Mouse (Mus musculus): Measurements from ENCODE around the gene Rnasek. TPM values are rescaled to one million over a fixed set of nuclear protein-coding genes. Genes with fewer than 3 reads are reported as not detected.

The Rnasek gene
- polyA plus RNA-seq, 1 experiment from 2014 or later = 207 TPM

DNA sequence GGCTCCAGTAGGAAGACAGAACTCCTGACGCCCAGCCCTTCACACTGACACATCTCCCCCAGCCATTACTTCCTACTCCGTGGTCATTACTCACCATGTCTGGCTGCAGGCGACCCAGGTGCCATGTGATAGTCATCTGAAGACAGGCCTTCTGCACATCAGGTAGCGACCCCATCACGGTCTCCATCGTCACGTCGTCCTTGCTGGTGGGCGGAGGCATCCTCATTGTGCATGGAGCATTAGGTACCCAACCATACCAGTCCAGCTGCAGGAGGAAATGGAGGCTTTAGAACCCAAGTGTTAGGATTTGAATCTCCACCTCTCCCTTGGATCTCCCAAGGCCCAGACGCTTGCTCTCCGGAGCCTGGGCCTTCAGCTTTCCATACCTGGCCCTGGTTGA is 2.9 kb upstream of the Rnasek start:
- Histone ChIP-seq H3K4me3 (replicated peaks; ENCODE audit: low read length) (no peak overlapping the region), H3K27me3 (ENCODE audit: control insufficient read depth, insufficient read depth, low read length) (no peaks in the 10 kb centered on the region), H3K9ac (ENCODE audit: low read length) (no peak overlapping the region), H3K27ac (ENCODE audit: low read length) (no peak overlapping the region), H3K36me3 (ENCODE audit: control insufficient read depth, insufficient read depth, low read length) (no peaks in the 10 kb centered on the region), H3K4me1 (ENCODE audit: control insufficient read depth, insufficient read depth, low read length) (peaks cover 13% of the 10 kb centered on the region), H3K9me3 (replicated peaks; ENCODE audit: control insufficient read depth, low read length) (no peaks in the 10 kb centered on the region), H3K4me2 (ENCODE audit: low read depth, low read length) (no peak overlapping the region)
- no peak for ATAC-seq (ENCODE audit: insufficient read depth, low FRiP score)
- WGBS = 66% methylated on average over 11 of the region's 11 CpGs

GRCm38 (mm10) chr11:70238591-70239440 is 826 bp downstream of the Rnasek start:
- Histone ChIP-seq H3K9me3 (replicated peaks; ENCODE audit: control insufficient read depth, low read length) (no peaks in the 10 kb centered on the region), H3K4me2 (ENCODE audit: low read depth, low read length) (peak overlapping the region; percentile 98), H3K9ac (ENCODE audit: low read length) (peak overlapping the region; percentile 91), H3K4me1 (ENCODE audit: control insufficient read depth, insufficient read depth, low read length) (peaks cover 17% of the 10 kb centered on the region), H3K36me3 (ENCODE audit: control insufficient read depth, insufficient read depth, low read length) (no peaks in the 10 kb centered on the region), H3K27ac (ENCODE audit: low read length) (peak overlapping the region; percentile 94), H3K27me3 (ENCODE audit: control insufficient read depth, insufficient read depth, low read length) (no peaks in the 10 kb centered on the region), H3K4me3 (replicated peaks; ENCODE audit: low read length) (peak overlapping the region; percentile 86)
- no peak for ATAC-seq (ENCODE audit: insufficient read depth, low FRiP score)
- 11% methylated on average over 23 of the region's 23 CpGs for WGBS

GRCm38 (mm10) chr11:70237457-70238167 is 2.0 kb downstream of the Rnasek start, which contains the start of gene 0610010K14Rik:
Gene 0610010K14Rik, minus strand, starts transcription at chr11:70237914.
- peak within 1 kb of the TSS; percentile 98 for H3K4me2 ChIP-seq (ENCODE audit: low read depth, low read length)
- peaks cover 17% of the 10 kb centered on the region for H3K4me1 ChIP-seq (ENCODE audit: control insufficient read depth, insufficient read depth, low read length)
- ATAC-seq (ENCODE audit: insufficient read depth, low FRiP score) = peak; percentile 95
- no peaks in the 10 kb centered on the region for H3K36me3 ChIP-seq (ENCODE audit: control insufficient read depth, insufficient read depth, low read length)
- peak within 1 kb of the TSS; percentile 94 for H3K27ac ChIP-seq (ENCODE audit: low read length)
- H3K9me3 ChIP-seq (replicated peaks; ENCODE audit: control insufficient read depth, low read length) = no peaks in the 10 kb centered on the region
- H3K27me3 ChIP-seq (ENCODE audit: control insufficient read depth, insufficient read depth, low read length) = no peaks in the 10 kb centered on the region
- H3K9ac ChIP-seq (ENCODE audit: low read length) = peak within 1 kb of the TSS; percentile 91
- H3K4me3 ChIP-seq (replicated peaks; ENCODE audit: low read length) = peak within 1 kb of the TSS; percentile 86
- WGBS = under 1% methylated on average over 69 of the region's 70 CpGs

DNA sequence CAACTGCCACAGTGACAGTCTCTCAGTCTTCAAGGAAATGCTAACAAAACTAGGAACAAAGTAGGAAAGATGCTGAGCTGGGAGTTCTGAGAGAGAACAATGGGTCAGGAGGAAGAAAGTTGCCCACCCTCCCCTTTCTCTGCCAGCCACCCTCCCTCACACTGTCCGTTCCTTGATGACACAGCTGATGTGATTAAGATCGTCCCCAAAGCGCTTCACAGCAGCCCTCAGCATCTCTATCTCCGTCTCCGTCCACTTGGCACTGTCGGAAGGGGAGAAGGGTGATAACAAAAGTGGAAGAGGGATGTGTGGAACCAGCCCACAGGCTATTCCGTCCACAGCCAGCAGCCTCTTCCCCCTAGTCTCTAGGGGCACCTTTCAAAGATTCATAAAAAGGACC is 2.9 kb downstream of the Rnasek start:
- Histone ChIP-seq H3K4me1 (ENCODE audit: control insufficient read depth, insufficient read depth, low read length) (peaks cover 17% of the 10 kb centered on the region), H3K27me3 (ENCODE audit: control insufficient read depth, insufficient read depth, low read length) (no peaks in the 10 kb centered on the region), H3K27ac (ENCODE audit: low read length) (peak overlapping the region; percentile 94), H3K36me3 (ENCODE audit: control insufficient read depth, insufficient read depth, low read length) (no peaks in the 10 kb centered on the region), H3K9me3 (replicated peaks; ENCODE audit: control insufficient read depth, low read length) (no peaks in the 10 kb centered on the region), H3K4me2 (ENCODE audit: low read depth, low read length) (peak overlapping the region; percentile 98), H3K4me3 (replicated peaks; ENCODE audit: low read length) (peak overlapping the region; percentile 86), H3K9ac (ENCODE audit: low read length) (peak overlapping the region; percentile 82)
- no peak for ATAC-seq (ENCODE audit: insufficient read depth, low FRiP score)
- 45% methylated on average over 7 of the region's 7 CpGs for WGBS

DNA sequence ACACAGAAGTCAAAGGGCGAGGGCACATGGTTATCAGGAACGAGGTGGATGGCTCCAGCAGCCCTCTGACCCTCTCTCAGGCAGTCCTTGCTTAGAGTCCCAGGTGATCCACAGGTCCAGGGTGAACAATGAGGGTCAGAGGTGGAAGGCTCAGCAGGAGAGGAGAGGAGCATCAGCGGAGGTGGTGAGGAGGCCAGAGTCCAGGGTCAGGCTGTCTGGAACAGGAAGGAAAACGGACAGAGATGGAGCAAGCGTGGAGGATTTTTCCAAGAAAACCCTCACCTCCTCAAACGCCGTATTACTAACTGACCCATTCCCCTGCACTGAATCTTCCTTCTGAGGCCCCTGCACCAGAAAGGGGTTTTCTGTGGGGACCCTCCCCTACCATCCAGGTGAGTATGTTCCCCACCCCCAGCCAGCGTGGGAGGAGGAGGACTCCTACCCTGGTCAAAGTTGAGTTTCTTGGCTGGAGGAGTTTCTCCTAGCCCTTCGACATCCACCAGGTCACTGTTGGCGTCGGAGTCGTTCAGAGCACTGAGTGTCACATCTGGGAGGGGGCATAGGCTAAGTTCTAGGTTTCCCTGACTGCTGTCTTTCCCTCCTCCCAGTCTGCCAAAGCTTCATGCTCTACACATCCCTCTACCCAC is 4.3 kb downstream of the Rnasek start:
- Histone ChIP-seq H3K4me3 (replicated peaks; ENCODE audit: low read length) (no peak overlapping the region), H3K27ac (ENCODE audit: low read length) (no peak overlapping the region), H3K27me3 (ENCODE audit: control insufficient read depth, insufficient read depth, low read length) (no peaks in the 10 kb centered on the region), H3K9me3 (replicated peaks; ENCODE audit: control insufficient read depth, low read length) (no peaks in the 10 kb centered on the region), H3K9ac (ENCODE audit: low read length) (no peak overlapping the region), H3K4me2 (ENCODE audit: low read depth, low read length) (no peak overlapping the region), H3K4me1 (ENCODE audit: control insufficient read depth, insufficient read depth, low read length) (peaks cover 19% of the 10 kb centered on the region), H3K36me3 (ENCODE audit: control insufficient read depth, insufficient read depth, low read length) (no peaks in the 10 kb centered on the region)
- WGBS = 92% methylated on average over 12 of the region's 12 CpGs
- no peak for ATAC-seq (ENCODE audit: insufficient read depth, low FRiP score)

- H3K4me1 ChIP-seq (ENCODE audit: control insufficient read depth, insufficient read depth, low read length) = peaks cover 16% of the 10 kb centered on the region
- H3K4me2 ChIP-seq (ENCODE audit: low read depth, low read length) = no peak overlapping the region
- ATAC-seq (ENCODE audit: insufficient read depth, low FRiP score) = no peak
- H3K27me3 ChIP-seq (ENCODE audit: control insufficient read depth, insufficient read depth, low read length) = 0 out of 2 replicates have a peak, but pooled peaks cover 4% of the 10 kb centered on the region
- no peak overlapping the region for H3K4me3 ChIP-seq (replicated peaks; ENCODE audit: low read length)
- H3K9me3 ChIP-seq (replicated peaks; ENCODE audit: control insufficient read depth, low read length) = no peaks in the 10 kb centered on the region
- no peak overlapping the region for H3K27ac ChIP-seq (ENCODE audit: low read length)
- no peak overlapping the region for H3K9ac ChIP-seq (ENCODE audit: low read length)
- 80% methylated on average over 8 of the region's 8 CpGs for WGBS
- H3K36me3 ChIP-seq (ENCODE audit: control insufficient read depth, insufficient read depth, low read length) = no peaks in the 10 kb centered on the region
These were observed 5.1 kb downstream of the Rnasek start for GRCm38 (mm10) chr11:70234497-70234896.

DNA sequence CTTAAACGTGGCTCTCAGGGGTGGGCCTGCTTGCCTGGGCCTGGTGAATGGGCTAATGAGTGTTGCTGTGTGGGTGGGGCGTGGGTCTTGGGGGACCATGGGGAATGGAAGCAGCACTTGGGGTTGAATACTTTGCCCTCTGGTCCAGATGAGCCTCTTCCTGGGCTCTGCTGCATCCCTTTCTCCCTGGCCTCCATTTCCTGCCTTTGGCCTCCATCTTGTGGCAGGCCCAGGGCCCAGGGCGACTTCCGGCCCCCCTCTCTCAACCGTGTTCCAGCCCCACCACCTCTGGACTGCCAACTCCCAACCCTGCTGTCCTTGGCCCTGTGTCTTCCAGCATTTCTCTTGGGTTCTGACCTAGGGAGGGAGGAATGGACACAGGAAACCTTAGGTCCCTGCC is 5.6 kb downstream of the Rnasek start:
- no peaks in the 10 kb centered on the region for H3K36me3 ChIP-seq (ENCODE audit: control insufficient read depth, insufficient read depth, low read length)
- H3K27me3 ChIP-seq (ENCODE audit: control insufficient read depth, insufficient read depth, low read length) = 0 out of 2 replicates have a peak, but pooled peaks cover 6% of the 10 kb centered on the region
- no peak for ATAC-seq (ENCODE audit: insufficient read depth, low FRiP score)
- peaks cover 16% of the 10 kb centered on the region for H3K4me1 ChIP-seq (ENCODE audit: control insufficient read depth, insufficient read depth, low read length)
- no peak overlapping the region for H3K27ac ChIP-seq (ENCODE audit: low read length)
- no peaks in the 10 kb centered on the region for H3K9me3 ChIP-seq (replicated peaks; ENCODE audit: control insufficient read depth, low read length)
- H3K9ac ChIP-seq (ENCODE audit: low read length) = no peak overlapping the region
- WGBS = 58% methylated on average over 5 of the region's 5 CpGs
- no peak overlapping the region for H3K4me3 ChIP-seq (replicated peaks; ENCODE audit: low read length)
- H3K4me2 ChIP-seq (ENCODE audit: low read depth, low read length) = no peak overlapping the region; the same call in 1 of the 2 replicates

GRCm38 (mm10) chr11:70233016-70233415 is 6.6 kb downstream of the Rnasek start:
- H3K27me3 ChIP-seq (ENCODE audit: control insufficient read depth, insufficient read depth, low read length) = peaks cover 8% of the 10 kb centered on the region; the same call in 1 of the 2 replicates
- peak overlapping the region; percentile 48 for H3K4me3 ChIP-seq (replicated peaks; ENCODE audit: low read length)
- H3K9ac ChIP-seq (ENCODE audit: low read length) = peak overlapping the region; percentile 79
- ATAC-seq (ENCODE audit: insufficient read depth, low FRiP score) = no peak
- 29% methylated on average over 8 of the region's 8 CpGs for WGBS
- peak overlapping the region; percentile 63 for H3K4me2 ChIP-seq (ENCODE audit: low read depth, low read length)
- H3K9me3 ChIP-seq (replicated peaks; ENCODE audit: control insufficient read depth, low read length) = no peaks in the 10 kb centered on the region
- no peaks in the 10 kb centered on the region for H3K36me3 ChIP-seq (ENCODE audit: control insufficient read depth, insufficient read depth, low read length)
- peaks cover 17% of the 10 kb centered on the region; the same call in 1 of the 2 replicates for H3K4me1 ChIP-seq (ENCODE audit: control insufficient read depth, insufficient read depth, low read length)
- 0 out of 2 replicates have a peak overlapping the region, but pooled peaks have one; percentile 8 for H3K27ac ChIP-seq (ENCODE audit: low read length)

Measured in stomach, embryonic 16.5 days (tissue).